Mouse (Mus musculus) mesoderm, embryonic 11.5 days (tissue): ENCODE results near the gene Dbx2.

ENCODE experiments used
- DNase-seq: peaks from one replicate; pipeline ENCODE4 v3.0.0-alpha.2; 2012; ENCODE audit warnings: low read depth, low spot score

The Dbx2 gene

GRCm38 (mm10) chr15:95655860-95656259 lies at the start of gene Dbx2:
Dbx2 (minus strand) TSS chr15:95655960.
- no peak for DNase-seq

GRCm38 (mm10) chr15:95702206-95702605 lies 46.4 kb upstream of the Dbx2 start:
- DNase-seq, result peak; percentile 61

- no peak for DNase-seq
Observed at GRCm38 (mm10) chr15:95701573-95701972, 45.8 kb upstream of the Dbx2 start.

GRCm38 (mm10) chr15:95699371-95699770 lies 43.6 kb upstream of the Dbx2 start:
- DNase-seq, result no peak

- DNase-seq, result no peak
Observed at GRCm38 (mm10) chr15:95693759-95694158, 38.0 kb upstream of the Dbx2 start.

GRCm38 (mm10) chr15:95691594-95691993 lies 35.8 kb upstream of the Dbx2 start:
- peak; percentile 48 for DNase-seq

- DNase-seq, result peak; percentile 33
Observed at GRCm38 (mm10) chr15:95691129-95691528, 35.4 kb upstream of the Dbx2 start.

GRCm38 (mm10) chr15:95682620-95683019 lies 26.9 kb upstream of the Dbx2 start:
- no peak for DNase-seq

- DNase-seq, result no peak
Observed at GRCm38 (mm10) chr15:95675645-95676044, 19.9 kb upstream of the Dbx2 start.

GRCm38 (mm10) chr15:95675176-95675575 lies 19.4 kb upstream of the Dbx2 start:
- no peak for DNase-seq

- DNase-seq, result no peak
Observed at GRCm38 (mm10) chr15:95667209-95667608, 11.4 kb upstream of the Dbx2 start.

- no peak for DNase-seq
Observed at GRCm38 (mm10) chr15:95665002-95665401, 9.2 kb upstream of the Dbx2 start.

- no peak for DNase-seq
Observed at GRCm38 (mm10) chr15:95661718-95662117, 6.0 kb upstream of the Dbx2 start.

- DNase-seq, result no peak
Observed at GRCm38 (mm10) chr15:95660368-95660767, 4.6 kb upstream of the Dbx2 start.

GRCm38 (mm10) chr15:95654211-95654897 lies 1.4 kb downstream of the Dbx2 start:
- peak; percentile 42 for DNase-seq

- no peak for DNase-seq
Observed at GRCm38 (mm10) chr15:95653812-95654210, 1.9 kb downstream of the Dbx2 start.

GRCm38 (mm10) chr15:95652898-95653707 lies 2.7 kb downstream of the Dbx2 start:
- peak; percentile 53 for DNase-seq

- DNase-seq, result no peak
Observed at GRCm38 (mm10) chr15:95651824-95652223, 3.9 kb downstream of the Dbx2 start.

- DNase-seq, result no peak
Observed at GRCm38 (mm10) chr15:95643505-95644029, 12.2 kb downstream of the Dbx2 start.

GRCm38 (mm10) chr15:95640347-95640746 lies 15.4 kb downstream of the Dbx2 start:
- DNase-seq, result no peak

- DNase-seq, result no peak
Observed at GRCm38 (mm10) chr15:95639829-95640134, 16.0 kb downstream of the Dbx2 start.

GRCm38 (mm10) chr15:95639115-95639828 lies 16.5 kb downstream of the Dbx2 start:
- DNase-seq, result peak; percentile 76
